Mouse (Mus musculus): ENCODE measurements at regions not wholly inside any gene's neighbourhood (a gene's known extent, or its start where the extent isn't known, plus 50 kb on each side); places are given as distances from the start of the nearest gene placed in this dataset.

DNA sequence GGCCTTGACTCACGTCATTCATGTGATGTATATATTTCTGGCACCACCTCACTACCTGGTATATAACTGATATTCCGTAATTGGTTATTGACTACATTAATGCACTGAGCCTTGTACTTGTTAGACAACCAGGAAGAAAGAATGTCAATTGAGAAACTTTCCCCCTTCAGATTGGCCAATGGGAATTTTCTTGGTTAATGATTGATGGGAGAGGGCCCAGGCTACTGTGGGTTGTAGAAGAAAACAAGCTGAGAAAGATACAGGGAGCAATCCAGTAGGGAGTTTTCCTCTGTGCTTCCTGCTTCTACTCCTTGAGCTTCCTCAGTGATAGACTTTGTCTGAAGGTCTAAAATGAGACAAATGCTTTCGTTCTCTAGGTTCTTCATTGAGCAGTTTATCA is 1866.1 kb upstream of the Lrrc6 start:
- no peak overlapping the region for H3K9ac ChIP-seq (ENCODE audit: insufficient read depth, low read depth)
- DNase-seq (ENCODE audit: extremely low read depth), result no peak
- no peaks in the 10 kb centered on the region for H3K27me3 ChIP-seq (replicated peaks)
- no peak overlapping the region for H3K27ac ChIP-seq (ENCODE audit: insufficient read depth, low read depth)
- dilution Hi-C loops (cut with MboI; ENCODE audit: extremely low pct_ligation_motif_present, extremely low pct_unique_long_range_greater_than_20kb, low sequenced_read_pairs) (no loop called here), in situ Hi-C loops (cut with MboI; ENCODE audit: low pct_ligation_motif_present, low pct_unique_long_range_greater_than_20kb, low sequenced_read_pairs) (no loop called here)
- no peak for TF ChIP-seq JUN (IDR thresholded peaks at IDR 0.05; ENCODE audit: insufficient read depth, low read depth, low read length)
- no peak for TF ChIP-seq USF2 (conservative IDR thresholded peaks at IDR 0.05; ENCODE audit: low read depth, low read length)
- no peak for TF ChIP-seq PAX5 (IDR thresholded peaks at IDR 0.05; ENCODE audit: low read length)
- H3K36me3 ChIP-seq (replicated peaks in 1 of 2; ENCODE audit: control insufficient read depth in 1 of 2, insufficient read depth in 1 of 2, low read length in 1 of 2), result no peaks in the 10 kb centered on the region
- no peak overlapping the region for H3K4me3 ChIP-seq (replicated peaks in 1 of 3; ENCODE audit: low read depth in 2 of 3, low read length in 2 of 3, poor library complexity in 1 of 3)
- H3K79me2 ChIP-seq (replicated peaks; ENCODE audit: control insufficient read depth, extremely low read depth, insufficient read depth, poor library complexity, severe bottlenecking), result no peaks in the 10 kb centered on the region
- no peaks in the 10 kb centered on the region for H3K4me1 ChIP-seq (ENCODE audit: control insufficient read depth in 1 of 2, insufficient read depth in 2 of 2)
- no peak overlapping the region for H3K4me2 ChIP-seq (ENCODE audit: insufficient read depth, low read depth, poor library complexity, severe bottlenecking)
- H3K9me3 ChIP-seq (replicated peaks; ENCODE audit: low read length), result peaks cover 7% of the 10 kb centered on the region

- H3K4me3 ChIP-seq (replicated peaks in 1 of 3; ENCODE audit: low read depth in 2 of 3, low read length in 2 of 3, poor library complexity in 1 of 3), result no peak overlapping the region
- dilution Hi-C loops (cut with MboI; ENCODE audit: extremely low pct_ligation_motif_present, extremely low pct_unique_long_range_greater_than_20kb, low sequenced_read_pairs), result no loop called here
- TF ChIP-seq CHD1 (IDR thresholded peaks at IDR 0.05; ENCODE audit: low read depth, low read length) (no peak), KAT2A (IDR thresholded peaks at IDR 0.05; ENCODE audit: insufficient replicate concordance, low read length) (no peak), JUND (conservative IDR thresholded peaks at IDR 0.05; ENCODE audit: low read depth, low read length) (no peak), USF2 (conservative IDR thresholded peaks at IDR 0.05; ENCODE audit: low read depth, low read length) (no peak), ZNF384 (IDR thresholded peaks at IDR 0.05; ENCODE audit: low read depth, low read length) (no peak), ZC3H11A (IDR thresholded peaks at IDR 0.05; ENCODE audit: low read depth, low read length) (no peak), GABPA (IDR thresholded peaks at IDR 0.05; ENCODE audit: insufficient replicate concordance, low read depth, low read length) (no peak), USF1 (IDR thresholded peaks at IDR 0.05; ENCODE audit: low read depth, low read length) (no peak), MXI1 (IDR thresholded peaks at IDR 0.05; ENCODE audit: low read depth, low read length) (no peak), TBP (conservative IDR thresholded peaks at IDR 0.05; ENCODE audit: low read depth, low read length) (no peak), MAZ (IDR thresholded peaks at IDR 0.05; ENCODE audit: low read depth, low read length) (no peak), CTCF (conservative IDR thresholded peaks at IDR 0.05 in 1 of 2, IDR thresholded peaks at IDR 0.05 in 1 of 2; ENCODE audit: low read depth in 2 of 2, low read length in 2 of 2) (no peak), CHD2 (IDR thresholded peaks at IDR 0.05; ENCODE audit: low read length) (no peak), RCOR1 (conservative IDR thresholded peaks at IDR 0.05; ENCODE audit: low read depth, low read length) (no peak), ZMIZ1 (IDR thresholded peaks at IDR 0.05; ENCODE audit: low read depth, low read length) (no peak), ETS1 (conservative IDR thresholded peaks at IDR 0.05; ENCODE audit: low read depth, low read length) (no peak)
Measured at GRCm38 (mm10) chr15:68363058-68363735, 1862.5 kb upstream of the Lrrc6 start.

More at GRCm38 (mm10) chr15:68363058-68363735, 1862.5 kb upstream of the Lrrc6 start:
- H3K4me2 ChIP-seq (ENCODE audit: insufficient read depth, low read depth, poor library complexity, severe bottlenecking), result no peak overlapping the region
- H3K27ac ChIP-seq (ENCODE audit: insufficient read depth, low read depth), result no peak overlapping the region
- in situ Hi-C loops (cut with MboI; ENCODE audit: low pct_ligation_motif_present, low pct_unique_long_range_greater_than_20kb, low sequenced_read_pairs), result no loop called here
- H3K9ac ChIP-seq (ENCODE audit: insufficient read depth, low read depth), result no peak overlapping the region
- H3K36me3 ChIP-seq (replicated peaks in 1 of 2; ENCODE audit: control insufficient read depth in 1 of 2, insufficient read depth in 1 of 2, low read length in 1 of 2), result no peaks in the 10 kb centered on the region
- no peaks in the 10 kb centered on the region for H3K4me1 ChIP-seq (ENCODE audit: control insufficient read depth in 1 of 2, insufficient read depth in 2 of 2)
- H3K27me3 ChIP-seq (replicated peaks), result no peaks in the 10 kb centered on the region
- no peak for DNase-seq (ENCODE audit: extremely low read depth)
- H3K9me3 ChIP-seq (replicated peaks; ENCODE audit: low read length), result peaks cover 7% of the 10 kb centered on the region
- no peaks in the 10 kb centered on the region for H3K79me2 ChIP-seq (replicated peaks; ENCODE audit: control insufficient read depth, extremely low read depth, insufficient read depth, poor library complexity, severe bottlenecking)

All from CH12.LX (cell line).